Mouse (Mus musculus) embryonic fibroblast, embryonic 13.5 days (primary cell): ENCODE data around the gene Gbgt1.

Experiments
- CTCF ChIP-seq: IDR thresholded peaks from 2 replicates; pipeline ENCODE4 v1.5.1; 2011; ENCODE audit warnings: mild to moderate bottlenecking, control low read depth, low read length, moderate library complexity, borderline replicate concordance; ENCODE audit not compliant: insufficient read depth
- POLR2A ChIP-seq: IDR thresholded peaks from 2 replicates; pipeline ENCODE4 v1.6.1; 2011; ENCODE audit warnings: low read depth, mild to moderate bottlenecking, control low read depth, low read length, moderate library complexity

- TF ChIP-seq CTCF (no peak), POLR2A (no peak; the same call in 1 of the 2 replicates)
Measured at GRCm38 (mm10) chr2:28513431-28514370, 17.0 kb downstream of the Gbgt1 start.
